Mouse (Mus musculus) urinary bladder, adult 18-20 months (tissue): ENCODE data around the gene Oas3.

Experiments
- DNase-seq, 2 experiments: peaks; one replicate each; pipeline ENCODE4 v3.0.0; 2022; ENCODE audit warnings: low spot score in 2 of 2, mixed read lengths in 2 of 2

The Oas3 gene

GRCm38 (mm10) chr5:120752786-120753185, 24.7 kb downstream of the Oas3 start:
- no peak for DNase-seq

GRCm38 (mm10) chr5:120751206-120751605, 26.3 kb downstream of the Oas3 start:
- no peak for DNase-seq

DNA sequence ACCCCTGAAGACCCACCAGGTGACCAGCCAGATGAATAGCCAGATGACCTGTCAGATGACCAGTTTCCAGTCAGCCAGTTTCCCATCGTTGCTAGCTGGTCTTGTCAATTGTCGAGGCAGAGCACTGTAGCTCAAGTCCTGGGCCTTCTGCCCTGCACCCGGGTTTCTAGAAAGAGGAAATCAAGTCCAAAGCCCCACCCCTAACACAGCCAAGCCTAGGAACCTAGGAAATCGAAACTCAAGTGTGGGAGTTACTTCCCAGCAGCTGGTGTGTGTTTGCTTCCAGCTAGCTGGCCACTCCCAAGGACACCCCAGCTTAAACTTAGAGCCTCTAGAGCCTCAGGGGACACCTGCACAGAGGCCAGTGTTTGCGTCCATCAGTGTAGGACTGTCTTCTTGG, 27.8 kb downstream of the Oas3 start, which contains the start of gene Oas2:
Gene Oas2 (minus strand): TSS at position 166 of the 400 bp plus-strand sequence.
- no peak for DNase-seq

DNA sequence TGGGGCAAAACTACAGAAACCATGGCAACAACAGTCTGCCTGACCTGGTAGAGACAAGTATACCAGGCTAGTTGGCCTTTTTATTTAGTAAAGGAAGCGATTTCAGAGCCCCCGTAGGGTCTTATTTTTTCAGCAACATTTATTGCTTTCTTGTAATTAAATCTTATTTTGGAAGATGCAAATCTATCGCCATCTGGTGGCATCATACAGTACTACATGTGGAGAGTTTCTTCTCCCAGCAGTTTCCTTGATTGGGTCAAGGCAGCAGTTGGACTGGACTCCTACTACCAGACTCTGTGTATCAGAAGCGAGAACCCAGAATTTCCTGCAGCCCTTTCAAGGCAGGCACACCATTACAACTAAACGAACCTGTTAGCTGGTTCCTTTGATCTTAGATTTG, 31.0 kb downstream of the Oas3 start:
- peak in 1 of 2 experiments; percentile 4 for DNase-seq

GRCm38 (mm10) chr5:120742125-120742524, 35.3 kb downstream of the Oas3 start:
- DNase-seq = no peak

DNA sequence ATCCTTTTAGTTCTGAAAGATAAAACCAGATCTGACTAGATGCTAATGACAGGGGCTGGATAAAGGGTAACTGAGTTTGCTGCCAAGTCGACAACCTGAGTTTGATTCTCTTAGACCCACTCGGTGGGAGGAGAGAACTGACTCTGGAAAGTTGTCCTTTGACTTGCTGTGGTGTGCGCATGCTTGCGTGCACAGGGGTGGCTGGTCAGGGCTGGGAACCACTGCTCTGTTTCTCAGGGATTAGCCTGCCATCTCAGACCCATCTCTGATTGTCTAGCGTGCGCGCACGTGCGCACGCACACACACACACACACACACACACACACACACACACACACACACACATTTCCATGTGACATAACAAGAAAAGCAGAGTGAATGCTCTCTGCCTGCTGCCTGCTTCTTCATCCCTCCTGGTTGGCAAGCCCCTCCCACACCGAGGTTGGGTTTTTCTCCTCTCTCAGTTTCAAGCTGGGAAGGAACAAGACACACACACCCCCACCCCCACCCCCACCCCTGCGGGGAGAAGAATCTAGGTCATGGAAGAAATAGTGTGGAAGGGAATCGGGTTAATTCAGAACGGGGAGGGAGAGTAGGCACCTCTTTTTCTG, 43.0 kb downstream of the Oas3 start:
- no peak for DNase-seq

DNA sequence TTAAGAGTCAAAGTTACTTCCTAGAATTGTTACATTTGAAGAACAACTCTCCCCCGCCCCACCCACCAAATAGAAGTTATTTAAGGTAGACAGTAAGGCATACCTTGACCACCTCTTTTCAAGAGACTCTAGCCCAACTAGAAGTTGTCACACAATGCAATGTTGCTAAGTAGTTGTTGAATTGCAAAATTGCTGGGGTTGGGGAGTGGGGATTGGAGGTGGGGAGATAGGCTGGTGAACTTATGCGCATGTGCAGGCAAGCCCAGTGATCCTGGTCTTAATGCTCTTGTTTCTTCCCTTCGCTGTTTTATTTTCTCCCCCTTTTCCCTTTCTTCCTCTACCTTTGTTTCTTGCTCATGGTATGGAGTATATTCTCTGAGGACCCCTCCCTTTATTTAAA, 43.8 kb downstream of the Oas3 start:
- no peak for DNase-seq

- DNase-seq = no peak
Observed at GRCm38 (mm10) chr5:120732740-120733139, 44.7 kb downstream of the Oas3 start.

DNA sequence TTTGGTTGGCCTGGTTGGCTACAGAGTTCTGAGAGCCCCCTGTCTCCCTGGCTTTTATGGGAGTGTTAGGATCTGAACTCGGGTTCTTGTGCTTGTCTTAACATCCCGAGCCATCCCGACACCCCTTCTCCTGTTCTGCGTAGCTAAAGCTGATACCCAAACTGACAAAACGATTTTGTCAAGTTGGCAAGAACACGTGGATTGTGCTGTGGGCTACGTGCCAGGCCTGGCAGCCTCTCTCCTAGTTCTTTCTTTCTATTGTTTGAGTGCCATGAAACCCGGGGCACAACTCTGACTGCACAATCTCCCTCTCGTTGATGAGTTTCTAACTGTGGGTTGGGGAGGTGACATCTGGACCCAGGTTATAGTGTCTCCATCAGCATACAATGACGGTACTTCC, 48.1 kb downstream of the Oas3 start:
- no peak for DNase-seq

DNA sequence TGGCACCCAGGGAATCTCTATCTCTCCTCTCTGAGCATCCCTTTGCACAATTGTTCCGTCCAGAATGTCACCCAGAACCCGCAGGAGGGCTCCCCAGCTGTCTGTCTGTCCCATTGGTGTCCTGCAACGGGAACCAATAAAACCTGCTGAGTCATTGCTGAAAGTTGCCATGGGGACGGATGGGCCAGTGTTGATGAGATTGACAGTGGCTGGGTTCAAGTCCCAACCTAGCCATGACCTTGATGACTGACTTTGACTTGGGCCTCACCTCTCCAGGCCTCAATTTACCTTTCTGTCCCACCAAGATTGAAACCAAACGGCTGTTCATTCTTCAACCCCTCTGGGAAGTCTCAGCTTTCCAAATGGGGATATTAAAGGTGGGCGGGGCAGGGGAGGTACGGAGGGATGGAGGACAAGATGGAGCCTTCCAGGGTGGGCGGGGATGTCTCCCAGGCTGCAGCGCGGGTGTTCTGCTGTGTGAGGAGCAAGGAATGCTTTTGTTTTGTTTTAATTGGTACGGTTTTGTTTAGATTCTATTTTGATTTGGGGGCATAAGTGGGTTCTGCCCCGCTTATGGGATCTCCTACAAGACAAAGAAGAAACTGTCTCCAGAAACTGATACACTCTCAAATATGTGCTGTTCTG, 51.5 kb downstream of the Oas3 start:
- DNase-seq = no peak

DNA sequence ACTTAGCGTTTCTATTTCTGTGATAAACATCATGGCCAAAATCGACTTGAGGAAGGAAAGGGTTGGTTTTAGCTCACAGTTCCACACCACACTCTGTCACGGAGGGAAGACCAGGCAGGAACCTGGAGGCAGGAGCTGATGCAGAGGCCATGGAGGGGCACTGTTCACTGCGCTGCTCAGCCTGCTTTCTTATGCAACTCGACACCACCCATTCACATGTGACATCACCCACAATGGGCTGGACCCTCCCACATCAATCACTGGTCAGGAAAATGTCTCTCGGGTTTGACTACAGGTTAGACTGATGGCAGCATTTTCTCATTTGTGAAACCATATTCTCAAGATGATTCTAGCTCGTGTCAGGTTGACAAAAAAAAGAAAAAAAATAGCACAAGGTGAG, 56.5 kb downstream of the Oas3 start:
- no peak for DNase-seq

DNA sequence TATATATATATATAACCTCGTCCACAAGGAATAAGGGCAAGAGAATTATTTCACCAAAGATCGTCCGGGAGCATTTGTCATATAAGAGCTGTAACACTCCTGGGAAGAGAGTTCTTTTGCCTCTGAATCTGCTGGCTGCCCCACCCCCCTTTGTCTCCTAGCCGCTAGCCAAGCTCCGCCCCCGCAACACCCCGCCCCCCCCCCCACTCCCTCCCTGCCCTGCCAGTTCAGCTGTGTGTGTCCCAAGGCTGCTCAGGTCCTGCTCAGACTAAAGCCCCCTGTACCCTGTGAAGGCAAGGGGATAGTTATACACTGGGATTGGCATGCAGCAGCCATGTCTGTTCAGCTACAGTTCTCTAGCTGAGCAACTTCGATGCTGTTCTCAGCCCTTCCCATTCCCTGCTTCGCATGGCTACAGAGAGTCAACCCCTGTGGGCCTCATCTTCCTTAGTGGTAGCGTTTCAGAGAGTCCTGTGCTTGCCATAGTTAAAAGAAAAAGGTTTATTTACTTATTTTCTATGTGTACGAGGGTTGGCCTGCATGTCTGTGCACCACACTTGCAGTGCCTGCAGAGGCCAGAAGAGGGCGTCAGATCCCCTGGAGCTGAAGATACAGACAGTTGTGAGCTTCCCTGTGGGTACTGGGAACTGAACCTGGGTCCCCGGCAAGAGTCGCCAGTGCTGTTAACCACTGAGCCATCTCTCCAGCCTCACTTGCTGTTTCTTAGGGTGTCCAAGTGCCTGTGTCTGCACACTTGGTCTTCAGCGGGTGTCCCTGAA, 58.7 kb downstream of the Oas3 start:
- DNase-seq = no peak

DNA sequence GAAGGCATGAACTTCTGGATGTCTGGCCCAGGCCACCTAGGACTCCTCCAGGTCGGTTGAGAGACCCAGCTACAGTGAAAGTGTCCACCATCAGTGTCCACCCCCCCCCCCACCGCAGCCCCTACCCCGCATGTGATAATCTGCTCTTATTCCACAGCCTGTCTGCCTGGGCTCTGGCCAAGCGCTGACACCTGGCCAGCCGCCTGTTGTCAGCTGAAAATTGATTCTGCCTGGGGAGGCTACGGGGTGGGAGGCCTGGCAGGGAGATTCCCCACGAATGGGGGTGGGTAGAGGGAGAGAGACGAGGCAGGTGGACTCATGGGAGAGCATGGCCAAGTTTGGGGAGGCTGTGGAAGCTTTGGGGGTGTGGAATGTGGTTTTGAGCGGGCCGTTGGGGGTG, 60.3 kb downstream of the Oas3 start:
- no peak for DNase-seq

DNA sequence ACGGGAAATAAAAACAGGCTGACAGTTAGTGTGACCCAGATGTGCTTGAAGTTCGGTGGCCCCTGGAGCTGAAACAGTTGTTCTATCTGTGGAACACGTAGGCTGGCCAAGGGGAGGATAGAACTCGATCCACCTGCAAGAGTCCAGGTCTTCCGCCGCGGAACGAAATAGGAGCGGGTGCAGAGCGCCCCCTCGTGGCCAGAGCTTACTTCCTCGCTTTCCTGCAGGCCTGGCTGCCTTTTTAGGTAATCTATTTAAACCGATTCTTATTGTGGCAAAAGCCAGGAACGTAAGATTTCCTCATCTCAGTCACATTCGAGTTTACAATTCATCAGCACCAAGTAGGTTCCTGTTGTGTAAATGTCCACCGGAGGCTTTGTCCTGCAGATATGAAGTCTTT, 63.1 kb downstream of the Oas3 start:
- peak in 1 of 2 experiments; percentile 50 for DNase-seq

DNA sequence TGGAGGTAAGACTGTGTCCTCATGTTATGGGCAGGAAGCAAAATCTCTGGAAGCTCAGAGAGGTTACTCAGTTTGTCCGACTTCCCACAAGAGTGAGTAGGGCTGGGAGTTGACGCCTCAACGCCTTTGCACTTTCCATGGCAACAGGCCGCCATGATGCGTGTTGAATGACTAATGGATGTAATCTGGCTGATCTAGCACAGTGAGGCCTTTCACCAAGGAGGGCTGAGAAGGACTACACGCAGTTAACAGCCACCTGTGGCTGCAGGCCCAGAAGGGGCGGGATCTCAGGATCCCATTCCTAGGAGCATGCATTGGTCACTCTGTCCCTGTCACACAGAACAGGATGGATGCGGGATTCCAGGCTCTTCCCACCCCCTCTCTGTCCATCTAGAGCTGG, 64.7 kb downstream of the Oas3 start:
- no peak for DNase-seq

DNA sequence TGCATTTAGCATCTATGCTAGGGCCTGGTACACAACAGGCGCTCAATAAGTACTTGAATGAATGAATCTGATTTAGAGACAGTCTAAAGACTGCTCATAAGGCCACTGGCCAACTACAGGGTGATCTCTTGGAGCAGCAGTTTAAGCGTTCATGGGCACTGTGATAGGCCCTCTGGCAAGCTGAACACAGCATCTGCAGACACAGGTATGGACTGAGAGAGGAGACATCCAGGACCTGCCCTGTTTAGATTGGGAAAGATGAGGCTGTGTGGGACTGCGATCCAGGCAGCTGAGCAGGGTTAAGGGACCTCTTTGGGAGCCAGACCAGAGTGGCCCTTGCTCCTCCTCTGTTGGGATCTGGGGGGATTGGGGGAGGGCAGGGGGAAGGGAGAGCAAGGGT, 65.6 kb downstream of the Oas3 start, which contains the start of gene Dtx1:
Gene Dtx1 (minus strand): TSS at position 101 of the 400 bp plus-strand sequence.
- no peak for DNase-seq

GRCm38 (mm10) chr5:120711416-120711815, 66.0 kb downstream of the Oas3 start:
- DNase-seq = no peak

- no peak for DNase-seq
Observed at GRCm38 (mm10) chr5:120710826-120711248, 66.6 kb downstream of the Oas3 start.

GRCm38 (mm10) chr5:120710161-120710825, 67.2 kb downstream of the Oas3 start:
- DNase-seq = no peak

DNA sequence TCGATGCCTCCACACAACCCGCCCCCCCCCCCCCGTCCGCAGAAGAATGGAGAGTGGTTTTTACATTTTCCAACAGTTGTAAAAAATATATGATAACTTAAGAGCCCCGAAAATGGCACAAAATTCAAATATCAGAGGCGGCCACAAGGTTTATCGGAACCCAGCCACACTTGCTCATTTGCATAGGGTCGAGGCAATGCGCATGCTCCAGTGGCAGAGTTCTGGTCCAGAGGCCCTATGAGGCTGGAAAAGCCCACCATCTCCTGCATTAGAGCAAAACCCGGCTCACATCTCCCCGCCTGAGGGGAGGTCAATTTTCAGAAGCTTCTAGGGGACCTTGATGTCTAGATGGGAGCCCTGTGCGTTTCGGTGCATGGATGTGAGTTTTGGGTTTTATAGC, 70.5 kb downstream of the Oas3 start:
- DNase-seq = no peak

DNA sequence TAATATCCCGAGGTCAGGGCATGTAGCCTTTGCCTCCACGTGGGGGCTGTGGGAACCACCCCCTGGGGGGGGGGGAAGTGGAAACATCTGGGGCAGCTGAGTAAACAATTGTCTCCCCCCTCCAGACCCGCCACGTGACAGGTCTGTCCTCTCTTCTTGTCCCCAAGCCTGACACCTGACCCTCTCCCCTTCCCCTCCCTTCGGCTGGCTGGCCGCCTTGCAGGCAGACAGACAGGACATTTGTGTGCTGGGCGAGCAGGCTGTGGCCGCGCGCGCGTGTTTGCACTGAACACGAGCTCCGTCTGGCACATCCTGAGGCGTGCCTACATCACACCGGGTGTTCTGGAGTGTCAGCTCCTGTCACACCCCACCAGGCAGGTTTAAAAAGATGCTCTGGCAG, 70.9 kb downstream of the Oas3 start:
- no peak for DNase-seq

- DNase-seq = no peak
Observed at GRCm38 (mm10) chr5:120704421-120704820, 73.0 kb downstream of the Oas3 start.
